Mouse (Mus musculus) G1E (cell line): Measurements from ENCODE around the gene Il4ra. TPM values are rescaled to one million over a fixed set of nuclear protein-coding genes. Genes with fewer than 3 reads are reported as not detected.

Experiments
- ATAC-seq: 2 replicates; pipeline ENCODE4 v1.8.0; 2016; ENCODE audit warnings: mild to moderate bottlenecking; ENCODE audit not compliant: insufficient number of reproducible peaks, poor library complexity, low FRiP score, severe bottlenecking; ENCODE audit errors: extremely low read depth
- DNase-seq: peaks from one replicate; pipeline ENCODE4 v3.0.0; 2012; ENCODE audit warnings: low spot score
- H3K27me3 ChIP-seq: 2 replicates; pipeline ENCODE4 v1.6.1; 2012; ENCODE audit warnings: mild to moderate bottlenecking, low read length, inconsistent platforms; ENCODE audit not compliant: insufficient read depth
- H3K36me3 ChIP-seq: replicated peaks from 2 replicates; pipeline ENCODE3; 2012; ENCODE audit warnings: mild to moderate bottlenecking, inconsistent platforms
- H3K4me1 ChIP-seq: 2 replicates; pipeline ENCODE4 v1.6.1; 2012; ENCODE audit warnings: low read depth, low read length, inconsistent platforms, mixed read lengths; ENCODE audit not compliant: insufficient read depth
- H3K4me3 ChIP-seq: 2 replicates; pipeline ENCODE4 v1.5.1; 2012; ENCODE audit warnings: low read depth, mild to moderate bottlenecking, inconsistent platforms, low read length, moderate library complexity, mixed read lengths
- H3K9me3 ChIP-seq: replicated peaks from 2 replicates; pipeline ENCODE4 v1.6.1; 2012; ENCODE audit warnings: inconsistent platforms
- CTCF ChIP-seq: IDR thresholded peaks from 2 replicates; pipeline ENCODE4 v1.5.1; 2012; ENCODE audit warnings: low read depth, low read length, inconsistent platforms, mixed read lengths
- GATA1 ChIP-seq: IDR thresholded peaks from 2 replicates; pipeline ENCODE4 v1.6.1; 2012; ENCODE audit warnings: borderline replicate concordance, low read length, inconsistent platforms, mixed read lengths
- GATA2 ChIP-seq: IDR thresholded peaks from 2 replicates; pipeline ENCODE4 v1.6.1; 2012; ENCODE audit warnings: low read depth, low read length, inconsistent platforms, borderline replicate concordance
- POLR2AphosphoS5 ChIP-seq: IDR thresholded peaks from 2 replicates; pipeline ENCODE4 v1.6.1; 2012; ENCODE audit warnings: low read depth, low read length, inconsistent platforms; ENCODE audit not compliant: insufficient replicate concordance
- TAL1 ChIP-seq: conservative IDR thresholded peaks from 2 replicates; pipeline ENCODE4 v1.6.1; 2012; ENCODE audit warnings: low read depth, low read length, inconsistent platforms, mixed read lengths
- polyA plus RNA-seq: library from polyadenylated mRNA; stranded (reverse); fragments of >175 nt; gene quantifications from 2 replicates; pipeline ENCODE4 v1.2.3, GENCODE M21; 2012
- total RNA-seq, 2 experiments: library from RNA; stranded (forward) in 1 of 2; stranded (reverse) in 1 of 2; fragments of 200-1000 nt in 1 of 2; fragments of >200 nt in 1 of 2; fragmentation: Nextera tagmentation in 1 of 2; gene quantifications; 2 replicates each; pipeline ENCODE4 v1.2.3; 2014 to 2017

Il4ra gene
- total and polyA plus RNA-seq, 3 experiments: 23.5 to 35.8 (median 27.8) TPM

GRCm38 (mm10) chr7:125605725-125606139 is 53.8 kb downstream of the Il4ra start:
- no peaks in the 10 kb centered on the region for H3K9me3 ChIP-seq
- peaks cover 20% of the 10 kb centered on the region for H3K4me1 ChIP-seq
- peaks cover 78% of the 10 kb centered on the region for H3K27me3 ChIP-seq
- ATAC-seq: no peak
- no peak for DNase-seq
- H3K4me3 ChIP-seq: no peak overlapping the region
- TF ChIP-seq TAL1: no peak
- no peak for TF ChIP-seq GATA1
- no peak for TF ChIP-seq GATA2
- TF ChIP-seq CTCF: no peak
- H3K36me3 ChIP-seq: no peaks in the 10 kb centered on the region

GRCm38 (mm10) chr7:125606265-125607164 is 54.6 kb downstream of the Il4ra start:
- ATAC-seq (no peak), DNase-seq (no peak)
- Histone ChIP-seq H3K27me3 (peaks cover 74% of the 10 kb centered on the region), H3K9me3 (no peaks in the 10 kb centered on the region), H3K4me1 (peaks cover 17% of the 10 kb centered on the region), H3K36me3 (no peaks in the 10 kb centered on the region), H3K4me3 (no peak overlapping the region)
- no peak for TF ChIP-seq GATA2
- TF ChIP-seq TAL1: no peak
- no peak for TF ChIP-seq CTCF
- TF ChIP-seq POLR2AphosphoS5: no peak
- TF ChIP-seq GATA1: no peak

GRCm38 (mm10) chr7:125607384-125608182 is 55.7 kb downstream of the Il4ra start:
- DNase-seq: no peak
- peaks cover 17% of the 10 kb centered on the region for H3K4me1 ChIP-seq
- H3K4me3 ChIP-seq: no peak overlapping the region

GRCm38 (mm10) chr7:125608183-125608688 is 56.3 kb downstream of the Il4ra start:
- DNase-seq: no peak
- no peaks in the 10 kb centered on the region for H3K36me3 ChIP-seq
- H3K4me1 ChIP-seq: peaks cover 11% of the 10 kb centered on the region
- no peak overlapping the region for H3K4me3 ChIP-seq
- no peaks in the 10 kb centered on the region for H3K9me3 ChIP-seq
- TF ChIP-seq TAL1 (no peak), POLR2AphosphoS5 (no peak), CTCF (no peak), GATA2 (no peak), GATA1 (no peak)
- peaks cover 59% of the 10 kb centered on the region for H3K27me3 ChIP-seq
- no peak for ATAC-seq

More at GRCm38 (mm10) chr7:125607384-125608182, 55.7 kb downstream of the Il4ra start:
- Histone ChIP-seq H3K36me3 (no peaks in the 10 kb centered on the region), H3K9me3 (no peaks in the 10 kb centered on the region), H3K27me3 (peaks cover 65% of the 10 kb centered on the region)
- no peak for ATAC-seq
- TF ChIP-seq GATA2: no peak
- TF ChIP-seq POLR2AphosphoS5: no peak
- no peak for TF ChIP-seq CTCF
- no peak for TF ChIP-seq TAL1
- TF ChIP-seq GATA1: no peak

- no peak for TF ChIP-seq CTCF
- no peak for TF ChIP-seq GATA2
- TF ChIP-seq GATA1: no peak
- TF ChIP-seq TAL1: no peak
- TF ChIP-seq POLR2AphosphoS5: no peak
These were observed 61.7 kb downstream of the Il4ra start for GRCm38 (mm10) chr7:125613579-125613978.

More at GRCm38 (mm10) chr7:125613579-125613978, 61.7 kb downstream of the Il4ra start:
- Histone ChIP-seq H3K4me3 (no peak overlapping the region), H3K36me3 (no peaks in the 10 kb centered on the region), H3K9me3 (no peaks in the 10 kb centered on the region), H3K4me1 (no peaks in the 10 kb centered on the region), H3K27me3 (peaks cover 41% of the 10 kb centered on the region)
- no peak for DNase-seq
- ATAC-seq: no peak
